Mouse (Mus musculus) ES-E14 (cell line): ENCODE measurements at regions not wholly inside any gene's neighbourhood (a gene's known extent, or its start where the extent isn't known, plus 50 kb on each side); places are given as distances from the start of the nearest gene placed in this dataset.

Experiments
- ZC3H11A ChIP-seq: IDR thresholded peaks from 2 replicates; pipeline ENCODE4 v1.6.1; 2012; ENCODE audit warnings: low read depth, mild to moderate bottlenecking, inconsistent platforms, low read length, borderline replicate concordance
- ZNF384 ChIP-seq: IDR thresholded peaks from 2 replicates; pipeline ENCODE4 v1.6.1; 2012; ENCODE audit warnings: low read depth, low read length, inconsistent platforms

DNA sequence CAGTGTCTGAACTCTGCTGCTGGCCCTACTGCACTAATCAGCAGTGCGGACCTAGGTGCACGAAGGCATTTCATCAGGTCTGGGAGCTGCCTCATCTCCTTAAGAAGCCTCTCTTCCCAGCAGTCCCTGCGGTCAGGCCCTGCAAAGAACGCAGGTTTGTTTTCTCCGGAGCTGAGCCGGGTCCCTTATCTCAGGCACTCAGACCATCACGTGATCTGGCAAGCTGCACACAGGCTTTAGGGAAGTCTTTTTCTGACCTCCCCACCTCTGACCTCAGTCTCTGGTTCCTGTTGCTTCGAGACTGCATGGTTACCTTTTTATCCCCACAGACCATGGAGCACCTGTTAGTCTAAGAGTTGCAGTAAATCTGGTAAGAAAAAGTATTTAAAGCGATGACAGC lies 59.8 kb upstream of the Cpeb4 start:
- no peak for TF ChIP-seq ZNF384
- TF ChIP-seq ZC3H11A = no peak
